Mouse (Mus musculus) midbrain, embryonic 10.5 days (tissue): ENCODE measurements around the gene Upk3a. TPM values are rescaled to one million over a fixed set of nuclear protein-coding genes. Genes with fewer than 3 reads are reported as not detected.

Experiments used
- DNase-seq: peaks from one replicate; pipeline ENCODE4 v3.0.0-alpha.2; 2017; ENCODE audit warnings: low spot score
- H3K27ac ChIP-seq: fragments of 300-500 bp; sonication (generic); replicated peaks from 2 replicates; pipeline ENCODE4 v1.5.1; 2016; ENCODE audit warnings: mild to moderate bottlenecking
- H3K27me3 ChIP-seq: fragments of 300-500 bp; sonication (generic); 2 replicates; pipeline ENCODE4 v1.6.1; 2016; ENCODE audit warnings: low read depth, mild to moderate bottlenecking; ENCODE audit not compliant: poor library complexity, severe bottlenecking
- H3K36me3 ChIP-seq: fragments of 300-500 bp; sonication (generic); 2 replicates; pipeline ENCODE4 v1.6.1; 2016; ENCODE audit warnings: mild to moderate bottlenecking, moderate library complexity
- H3K4me1 ChIP-seq: fragments of 300-500 bp; sonication (generic); 2 replicates; pipeline ENCODE4 v1.6.1; 2016
- H3K4me3 ChIP-seq: fragments of 300-500 bp; sonication (generic); 2 replicates; pipeline ENCODE4 v1.5.1; 2016; ENCODE audit warnings: mild to moderate bottlenecking, moderate library complexity
- H3K9me3 ChIP-seq: fragments of 300-500 bp; sonication (generic); replicated peaks from 2 replicates; pipeline ENCODE4 v1.6.1; 2016; ENCODE audit warnings: mild to moderate bottlenecking
- WGBS: fragments of 180-500 bp; shearing (Covaris S2); methylation state at CpG from one replicate; pipeline ENCODE4 v1.1.7; 2016; 5-methylcytosine and 5-hydroxymethylcytosine counted together
- polyA plus RNA-seq: library from polyadenylated mRNA; unstranded; fragments of >200 nt; fragmentation: Nextera tagmentation; extraction: Ambion mirVana; gene quantifications from 2 replicates; pipeline ENCODE4 v1.2.1, GENCODE M21; 2016

The Upk3a gene
- polyA plus RNA-seq, 1 experiment from 2014 or later, result not detected

GRCm38 (mm10) chr15:85043116-85043515 is 26.2 kb downstream of the Upk3a start:
- Histone ChIP-seq H3K27ac (peak overlapping the region; percentile 69), H3K36me3 (peaks cover 30% of the 10 kb centered on the region), H3K9me3 (no peaks in the 10 kb centered on the region), H3K27me3 (0 out of 2 replicates have a peak, but pooled peaks cover 3% of the 10 kb centered on the region), H3K4me3 (no peak overlapping the region), H3K4me1 (peaks cover 39% of the 10 kb centered on the region)
- DNase-seq, result no peak
- WGBS, result 63% methylated on average over 5 of the region's 5 CpGs

GRCm38 (mm10) chr15:85043761-85044160 is 26.8 kb downstream of the Upk3a start:
- 75% methylated on average over 5 of the region's 5 CpGs for WGBS
- peak overlapping the region; percentile 69 for H3K27ac ChIP-seq
- H3K27me3 ChIP-seq, result 0 out of 2 replicates have a peak, but pooled peaks cover 1% of the 10 kb centered on the region
- no peaks in the 10 kb centered on the region for H3K9me3 ChIP-seq
- DNase-seq, result no peak
- H3K4me3 ChIP-seq, result no peak overlapping the region
- H3K4me1 ChIP-seq, result peaks cover 33% of the 10 kb centered on the region
- H3K36me3 ChIP-seq, result peaks cover 36% of the 10 kb centered on the region

DNA sequence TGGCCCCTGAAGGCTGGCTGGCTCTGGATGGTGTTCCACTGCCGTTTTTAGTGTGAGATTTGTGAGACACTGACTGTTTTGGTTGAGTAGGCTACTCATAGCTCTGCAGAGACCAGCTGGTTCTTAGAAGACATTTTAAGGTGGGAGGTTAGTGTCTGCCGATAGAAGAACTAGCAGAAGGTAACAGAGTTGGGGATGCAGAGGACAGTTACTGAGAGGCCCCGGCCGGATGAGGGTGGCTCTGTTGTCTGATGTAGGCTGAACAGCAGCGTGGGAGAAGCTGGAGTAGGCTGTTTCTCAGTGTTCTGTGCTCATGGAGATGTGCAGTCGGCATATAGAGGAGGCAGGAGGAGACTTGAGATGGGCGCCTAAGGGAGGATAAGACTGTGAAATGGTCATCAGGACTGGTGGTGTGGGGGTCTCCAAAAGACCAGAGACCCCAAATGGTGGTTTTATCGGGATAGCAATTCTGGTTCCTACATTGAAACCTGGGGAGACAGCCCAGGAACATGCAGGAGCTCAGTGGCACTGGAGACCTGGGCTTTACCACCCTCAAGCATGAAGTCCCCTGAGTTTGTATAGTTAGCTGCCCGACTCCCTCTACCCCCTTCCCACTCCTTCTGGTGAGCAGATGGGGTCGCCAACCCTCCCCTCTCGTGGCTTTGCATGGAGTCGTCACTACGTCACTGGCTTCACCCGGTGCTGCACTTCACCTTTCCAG is 29.4 kb downstream of the Upk3a start:
- no peak for DNase-seq
- H3K9me3 ChIP-seq, result no peaks in the 10 kb centered on the region
- peaks cover 26% of the 10 kb centered on the region for H3K4me1 ChIP-seq
- no peak overlapping the region for H3K27ac ChIP-seq
- H3K36me3 ChIP-seq, result peaks cover 59% of the 10 kb centered on the region
- WGBS, result 94% methylated on average over 14 of the region's 14 CpGs
- H3K4me3 ChIP-seq, result no peak overlapping the region
- H3K27me3 ChIP-seq, result no peaks in the 10 kb centered on the region

- Histone ChIP-seq H3K27me3 (no peaks in the 10 kb centered on the region), H3K4me3 (no peak overlapping the region), H3K36me3 (peaks cover 72% of the 10 kb centered on the region), H3K9me3 (no peaks in the 10 kb centered on the region), H3K27ac (no peak overlapping the region), H3K4me1 (peaks cover 11% of the 10 kb centered on the region)
- no peak for DNase-seq
- 87% methylated on average over 4 of the region's 4 CpGs for WGBS
These were observed 30.9 kb downstream of the Upk3a start for GRCm38 (mm10) chr15:85047865-85048264.

DNA sequence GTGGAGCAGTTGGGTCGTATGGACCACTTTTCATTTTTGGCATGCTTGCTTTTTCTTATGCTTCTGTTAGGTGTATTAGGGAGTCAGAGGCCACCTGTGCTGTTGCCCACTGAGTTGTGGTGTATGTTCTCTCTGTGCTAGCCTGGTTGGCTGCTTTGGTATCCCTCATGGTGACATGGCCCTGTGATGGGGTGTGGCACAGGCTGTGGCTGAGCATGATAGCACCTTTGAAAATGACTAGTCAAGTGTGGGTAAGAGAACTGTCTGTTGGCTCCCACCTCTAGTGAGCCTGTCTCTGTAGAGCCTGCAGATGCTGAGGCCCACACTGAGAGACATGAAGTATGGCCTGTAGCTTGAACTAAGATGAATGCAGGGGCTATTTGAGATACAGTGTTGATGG is 32.8 kb downstream of the Upk3a start:
- no peaks in the 10 kb centered on the region for H3K27me3 ChIP-seq
- DNase-seq, result no peak
- WGBS, result 100% methylated on average over 1 of the region's 1 CpGs
- peaks cover 87% of the 10 kb centered on the region for H3K36me3 ChIP-seq
- no peak overlapping the region for H3K27ac ChIP-seq
- H3K4me3 ChIP-seq, result no peak overlapping the region
- no peaks in the 10 kb centered on the region for H3K4me1 ChIP-seq
- no peaks in the 10 kb centered on the region for H3K9me3 ChIP-seq

- WGBS, result 94% methylated on average over 3 of the region's 3 CpGs
- H3K27ac ChIP-seq, result no peak overlapping the region
- DNase-seq, result no peak
- H3K27me3 ChIP-seq, result no peaks in the 10 kb centered on the region
- no peaks in the 10 kb centered on the region for H3K9me3 ChIP-seq
- peaks cover 58% of the 10 kb centered on the region for H3K36me3 ChIP-seq
- H3K4me1 ChIP-seq, result 0 out of 2 replicates have a peak, but pooled peaks cover 3% of the 10 kb centered on the region
- H3K4me3 ChIP-seq, result no peak overlapping the region
These were observed 37.2 kb downstream of the Upk3a start for GRCm38 (mm10) chr15:85054098-85054497.

GRCm38 (mm10) chr15:85055186-85055585 is 38.2 kb downstream of the Upk3a start:
- no peak overlapping the region for H3K27ac ChIP-seq
- H3K9me3 ChIP-seq, result no peaks in the 10 kb centered on the region
- H3K27me3 ChIP-seq, result no peaks in the 10 kb centered on the region
- DNase-seq, result no peak
- 0 out of 2 replicates have a peak, but pooled peaks cover 3% of the 10 kb centered on the region for H3K4me1 ChIP-seq
- peaks cover 60% of the 10 kb centered on the region for H3K36me3 ChIP-seq
- H3K4me3 ChIP-seq, result no peak overlapping the region
- WGBS, result 85% methylated on average over 4 of the region's 4 CpGs

DNA sequence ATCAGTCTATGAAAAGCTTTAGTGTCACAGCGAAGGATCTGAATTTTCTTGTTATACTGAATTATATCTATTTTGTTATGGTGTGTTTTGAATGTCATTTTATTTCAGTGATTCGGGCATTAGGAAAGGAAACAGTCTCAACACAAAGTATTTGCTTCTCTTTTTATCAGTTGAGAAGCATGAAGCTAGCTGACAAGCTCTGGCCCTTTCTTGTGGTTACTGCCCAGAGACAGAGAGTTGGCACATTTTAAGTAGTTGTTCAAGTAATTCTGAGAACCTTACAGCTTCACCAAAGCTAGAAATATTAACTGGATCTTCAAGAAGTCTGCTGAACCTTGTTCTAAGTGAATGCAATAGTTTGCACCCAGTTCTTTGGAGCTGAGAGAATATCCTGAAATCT is 46.5 kb downstream of the Upk3a start:
- Histone ChIP-seq H3K9me3 (no peaks in the 10 kb centered on the region), H3K4me3 (no peak overlapping the region), H3K27ac (no peak overlapping the region), H3K4me1 (no peaks in the 10 kb centered on the region), H3K27me3 (no peaks in the 10 kb centered on the region), H3K36me3 (peaks cover 31% of the 10 kb centered on the region)
- no peak for DNase-seq
- WGBS, result 91% methylated on average over 2 of the region's 2 CpGs

- peak; percentile 36 for DNase-seq
- Histone ChIP-seq H3K4me1 (no peaks in the 10 kb centered on the region), H3K9me3 (no peaks in the 10 kb centered on the region), H3K27ac (no peak overlapping the region), H3K27me3 (no peaks in the 10 kb centered on the region), H3K4me3 (no peak overlapping the region), H3K36me3 (no peaks in the 10 kb centered on the region)
- WGBS, result 49% methylated on average over 2 of the region's 2 CpGs
These were observed 53.6 kb downstream of the Upk3a start for GRCm38 (mm10) chr15:85070561-85070960.

Other genes with a start within 250 kb of the Upk3a start
- 9.5 and 11.9 TPM in 2 replicates for gene Phf21b, start 161.1 kb upstream of the Upk3a start, polyA plus RNA-seq
- gene Gm29666, start 97.1 kb upstream of the Upk3a start, polyA plus RNA-seq, result 0.96 and 1.1 TPM in 2 replicates
- 70.5 and 70.7 TPM in 2 replicates for gene Nup50, start 93.7 kb upstream of the Upk3a start, polyA plus RNA-seq
- gene 5031439G07Rik, start 28.6 kb upstream of the Upk3a start, polyA plus RNA-seq, result 10.1 and 10.8 TPM in 2 replicates
- gene Fam118a, start 11.8 kb downstream of the Upk3a start, polyA plus RNA-seq, result 33.1 and 34.9 TPM in 2 replicates
- 0.11 and 0.12 TPM in 2 replicates for gene Smc1b, start 114.8 kb downstream of the Upk3a start, polyA plus RNA-seq
- gene Ribc2, start 114.9 kb downstream of the Upk3a start, polyA plus RNA-seq, result 0.41 and 0.57 TPM in 2 replicates
- 162 and 179 TPM in 2 replicates for gene Fbln1, start 188.8 kb downstream of the Upk3a start, polyA plus RNA-seq